ENCODE assay signal across 26 mouse cellular contexts in the genomic region with DNA sequence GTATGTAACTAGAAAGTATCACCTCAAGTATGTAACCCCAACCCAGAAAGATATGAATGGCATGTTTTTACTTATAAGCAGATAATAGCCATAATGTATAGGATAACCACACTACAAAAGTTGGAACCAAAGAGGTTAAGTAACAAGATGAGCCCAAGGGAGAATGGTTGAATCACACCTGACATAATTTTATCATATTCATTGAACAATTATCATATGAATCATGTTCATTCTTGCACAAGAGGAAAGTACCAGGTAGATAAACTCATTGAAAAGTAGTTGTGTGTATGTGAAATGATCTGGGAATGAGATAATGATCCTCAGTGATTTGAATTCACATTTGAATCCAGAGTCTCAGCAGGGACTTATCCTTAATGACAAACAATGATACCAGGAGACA. TPM values are rescaled to one million over a fixed set of nuclear protein-coding genes. Genes with fewer than 3 reads are reported as not detected.
"Had no signal": no experiment of that assay in that cellular context is flagged by ENCODE, and none has a peak within 500 bp of the region (broad histone marks: within the 10 kb centered on the region; RNA-seq: fewer than 3 reads in every experiment).

A gene (plus strand): TSS at position 301 of the 400 bp plus-strand sequence.

- ATAC-seq: forebrain, embryonic 13.5 days; forebrain, embryonic 14.5 days; forebrain, embryonic 15.5 days; forebrain, embryonic 16.5 days; forebrain, postnatal 0 days had no signal

- DNase-seq: cerebellum, adult 9-10 months; cerebellum, adult 9-11 months; cerebellum, postnatal 10 days; cerebellum, postnatal 14 days; cerebellum, postnatal 25 days; cerebellum, postnatal 36 days; embryo, embryonic 11 days; forebrain, postnatal 0 days; gastrocnemius, adult 2 months; gastrocnemius, postnatal 10 days; gastrocnemius, postnatal 14 days; gastrocnemius, postnatal 25 days; gastrocnemius, postnatal 36 days; heart, adult 11 months; heart, adult 18-20 months; heart, adult 2 months had no signal

RNA-seq across cellular contexts. Expression of the gene that starts here (rescaled TPM):
- total RNA-seq: common myeloid progenitor, adult 5-6 weeks; forebrain, postnatal 0 days; gastrocnemius, adult 18-20 months; gastrocnemius, adult 2 months; gastrocnemius, adult 8-10 months; gastrocnemius, postnatal 10 days; gastrocnemius, postnatal 14 days; gastrocnemius, postnatal 25 days; gastrocnemius, postnatal 36 days; gastrocnemius, postnatal 4 days; granulocyte monocyte progenitor cell, adult 5-6 weeks; heart, adult 18-20 months; heart, adult 2 months; heart, adult 8-10 months had no signal
